Mouse (Mus musculus) cerebellum, adult 2 months (tissue): ENCODE data around the gene Zeb2. TPM values are rescaled to one million over a fixed set of nuclear protein-coding genes. Genes with fewer than 3 reads are reported as not detected.

ENCODE experiments used
- DNase-seq, 2 experiments: peaks; one replicate each; pipeline ENCODE4 v3.0.0; 2021
- H3K27ac ChIP-seq: fragments of 200-500 bp; 2 replicates; pipeline ENCODE4 v1.5.1; 2012; ENCODE audit warnings: low read length, control low read depth, inconsistent platforms; ENCODE audit not compliant: insufficient read depth
- H3K27me3 ChIP-seq: fragments of 200-500 bp; 2 replicates; pipeline ENCODE4 v1.6.1; 2012; ENCODE audit warnings: inconsistent platforms, mild to moderate bottlenecking, low read length, moderate library complexity; ENCODE audit not compliant: control insufficient read depth, insufficient read depth
- H3K4me1 ChIP-seq: fragments of 200-500 bp; 2 replicates; pipeline ENCODE4 v1.6.1; 2011; ENCODE audit warnings: low read length; ENCODE audit not compliant: control insufficient read depth, insufficient read depth
- H3K4me3 ChIP-seq: fragments of 200-500 bp; replicated peaks from 2 replicates; pipeline ENCODE3; 2011; ENCODE audit warnings: mild to moderate bottlenecking, low read depth, low read length, control low read depth; ENCODE audit not compliant: insufficient read depth
- CTCF ChIP-seq: fragments of 200-500 bp; IDR thresholded peaks from 2 replicates; pipeline ENCODE4 v1.5.1; 2011; ENCODE audit warnings: low read depth, mild to moderate bottlenecking, control low read depth, low read length, moderate library complexity, borderline replicate concordance; ENCODE audit not compliant: insufficient read depth
- POLR2A ChIP-seq: fragments of 200-500 bp; IDR thresholded peaks from 2 replicates; pipeline ENCODE4 v1.6.1; 2011; ENCODE audit warnings: low read length, control low read depth, borderline replicate concordance; ENCODE audit not compliant: insufficient read depth
- WGBS: fragments of 180-500 bp; shearing (Covaris S2); methylation state at CpG from one replicate; pipeline ENCODE4 v1.1.7; 2018; 5-methylcytosine and 5-hydroxymethylcytosine counted together
- polyA plus RNA-seq: library from polyadenylated mRNA; depleted of rRNA; stranded (reverse); fragments of >200 nt; gene quantifications from 2 replicates; pipeline ENCODE4 v1.2.3, GENCODE M21; 2012

Zeb2 gene
- polyA plus RNA-seq, 1 experiment = 40.5 TPM

- WGBS = 97% methylated on average over 5 of the region's 5 CpGs
- peaks cover 1% of the 10 kb centered on the region; the same call in 1 of the 2 replicates for H3K27me3 ChIP-seq
- no peak for TF ChIP-seq CTCF
- no peak for TF ChIP-seq POLR2A
- H3K27ac ChIP-seq = no peak overlapping the region
- no peaks in the 10 kb centered on the region for H3K4me1 ChIP-seq
- H3K4me3 ChIP-seq = no peak overlapping the region
- DNase-seq = no peak
Observed at GRCm38 (mm10) chr2:45092654-45093053, 24.5 kb downstream of the Zeb2 start.

GRCm38 (mm10) chr2:45090529-45091297, 26.5 kb downstream of the Zeb2 start:
- no peak for DNase-seq
- no peaks in the 10 kb centered on the region for H3K4me1 ChIP-seq
- H3K4me3 ChIP-seq = no peak overlapping the region
- no peak for TF ChIP-seq POLR2A
- TF ChIP-seq CTCF = no peak
- H3K27ac ChIP-seq = no peak overlapping the region
- 92% methylated on average over 8 of the region's 8 CpGs for WGBS
- H3K27me3 ChIP-seq = no peaks in the 10 kb centered on the region

- Histone ChIP-seq H3K4me1 (no peaks in the 10 kb centered on the region), H3K27ac (no peak overlapping the region), H3K4me3 (no peak overlapping the region), H3K27me3 (no peaks in the 10 kb centered on the region)
- 57% methylated on average over 3 of the region's 3 CpGs for WGBS
- no peak for DNase-seq
- TF ChIP-seq CTCF (no peak), POLR2A (no peak)
Observed at GRCm38 (mm10) chr2:45089251-45089530, 28.0 kb downstream of the Zeb2 start.

- 35% methylated on average over 15 of the region's 15 CpGs for WGBS
- no peaks in the 10 kb centered on the region for H3K27me3 ChIP-seq
- no peak overlapping the region for H3K4me3 ChIP-seq
- DNase-seq = no peak
- no peak for TF ChIP-seq CTCF
- no peak for TF ChIP-seq POLR2A
- H3K4me1 ChIP-seq = no peaks in the 10 kb centered on the region
- peak overlapping the region; percentile 39; the same call in 1 of the 2 replicates for H3K27ac ChIP-seq
Observed at GRCm38 (mm10) chr2:45088435-45089250, 28.6 kb downstream of the Zeb2 start.

GRCm38 (mm10) chr2:45087208-45087607, 30.0 kb downstream of the Zeb2 start:
- no peak for TF ChIP-seq POLR2A
- WGBS = 63% methylated on average over 4 of the region's 4 CpGs
- no peak for DNase-seq
- H3K27me3 ChIP-seq = no peaks in the 10 kb centered on the region
- H3K4me3 ChIP-seq = no peak overlapping the region
- H3K4me1 ChIP-seq = no peaks in the 10 kb centered on the region
- no peak overlapping the region for H3K27ac ChIP-seq

GRCm38 (mm10) chr2:45085653-45086052, 31.5 kb downstream of the Zeb2 start:
- TF ChIP-seq CTCF (no peak), POLR2A (no peak)
- no peaks in the 10 kb centered on the region for H3K4me1 ChIP-seq
- H3K27me3 ChIP-seq = no peaks in the 10 kb centered on the region
- no peak overlapping the region for H3K27ac ChIP-seq
- no peak overlapping the region for H3K4me3 ChIP-seq
- 95% methylated on average over 5 of the region's 5 CpGs for WGBS
- DNase-seq = no peak

GRCm38 (mm10) chr2:45083042-45083441, 34.2 kb downstream of the Zeb2 start:
- no peaks in the 10 kb centered on the region for H3K4me1 ChIP-seq
- TF ChIP-seq POLR2A = no peak
- no peak for TF ChIP-seq CTCF
- no peak for DNase-seq
- 0 out of 2 replicates have a peak overlapping the region, but pooled peaks have one; percentile 30 for H3K27ac ChIP-seq
- no peaks in the 10 kb centered on the region for H3K27me3 ChIP-seq
- 62% methylated on average over 10 of the region's 10 CpGs for WGBS
- H3K4me3 ChIP-seq = no peak overlapping the region

- Histone ChIP-seq H3K27me3 (no peaks in the 10 kb centered on the region), H3K4me1 (no peaks in the 10 kb centered on the region), H3K27ac (no peak overlapping the region), H3K4me3 (no peak overlapping the region)
- DNase-seq = no peak
- 92% methylated on average over 4 of the region's 4 CpGs for WGBS
- TF ChIP-seq CTCF (no peak), POLR2A (no peak)
Observed at GRCm38 (mm10) chr2:45081559-45081958, 35.6 kb downstream of the Zeb2 start.
